Mouse (Mus musculus): ENCODE measurements around the gene Parp8.

Parp8 gene

GRCm38 (mm10) chr13:117023346-117024050 is 1.8 kb downstream of the Parp8 start:
- ATAC-seq (ENCODE audit: insufficient number of reproducible peaks, low FRiP score, low TSS enrichment): no peak

GRCm38 (mm10) chr13:117020631-117021030 is 4.7 kb downstream of the Parp8 start:
- no peak for ATAC-seq (ENCODE audit: insufficient number of reproducible peaks, low FRiP score, low TSS enrichment)

GRCm38 (mm10) chr13:117018676-117019075 is 6.7 kb downstream of the Parp8 start:
- ATAC-seq (ENCODE audit: insufficient number of reproducible peaks, low FRiP score, low TSS enrichment): no peak

- no peak for ATAC-seq (ENCODE audit: insufficient number of reproducible peaks, low FRiP score, low TSS enrichment)
These were observed 11.8 kb downstream of the Parp8 start for GRCm38 (mm10) chr13:117013516-117013915.

GRCm38 (mm10) chr13:117012031-117012430 is 13.3 kb downstream of the Parp8 start:
- ATAC-seq (ENCODE audit: insufficient number of reproducible peaks, low FRiP score, low TSS enrichment): no peak

- peak; percentile 49 for ATAC-seq (ENCODE audit: insufficient number of reproducible peaks, low FRiP score, low TSS enrichment)
These were observed 15.2 kb downstream of the Parp8 start for GRCm38 (mm10) chr13:117010143-117010542.

GRCm38 (mm10) chr13:117008021-117009015 is 17.0 kb downstream of the Parp8 start:
- ATAC-seq (ENCODE audit: insufficient number of reproducible peaks, low FRiP score, low TSS enrichment): peak; percentile 60

GRCm38 (mm10) chr13:117007566-117007965 is 17.8 kb downstream of the Parp8 start:
- ATAC-seq (ENCODE audit: insufficient number of reproducible peaks, low FRiP score, low TSS enrichment): no peak

GRCm38 (mm10) chr13:117006638-117007037 is 18.7 kb downstream of the Parp8 start:
- no peak for ATAC-seq (ENCODE audit: insufficient number of reproducible peaks, low FRiP score, low TSS enrichment)

GRCm38 (mm10) chr13:117000493-117000892 is 24.8 kb downstream of the Parp8 start:
- no peak for ATAC-seq (ENCODE audit: insufficient number of reproducible peaks, low FRiP score, low TSS enrichment)

GRCm38 (mm10) chr13:116991560-116991959 is 33.8 kb downstream of the Parp8 start:
- ATAC-seq (ENCODE audit: insufficient number of reproducible peaks, low FRiP score, low TSS enrichment): no peak

- ATAC-seq (ENCODE audit: insufficient number of reproducible peaks, low FRiP score, low TSS enrichment): no peak
These were observed 35.0 kb downstream of the Parp8 start for GRCm38 (mm10) chr13:116990327-116990726.

- no peak for ATAC-seq (ENCODE audit: insufficient number of reproducible peaks, low FRiP score, low TSS enrichment)
These were observed 36.6 kb downstream of the Parp8 start for GRCm38 (mm10) chr13:116988706-116989105.

- no peak for ATAC-seq (ENCODE audit: insufficient number of reproducible peaks, low FRiP score, low TSS enrichment)
These were observed 37.1 kb downstream of the Parp8 start for GRCm38 (mm10) chr13:116988208-116988607.

- no peak for ATAC-seq (ENCODE audit: insufficient number of reproducible peaks, low FRiP score, low TSS enrichment)
These were observed 38.1 kb downstream of the Parp8 start for GRCm38 (mm10) chr13:116987284-116987683.

GRCm38 (mm10) chr13:116986658-116987057 is 38.7 kb downstream of the Parp8 start:
- no peak for ATAC-seq (ENCODE audit: insufficient number of reproducible peaks, low FRiP score, low TSS enrichment)

- no peak for ATAC-seq (ENCODE audit: insufficient number of reproducible peaks, low FRiP score, low TSS enrichment)
These were observed 51.1 kb downstream of the Parp8 start for GRCm38 (mm10) chr13:116974081-116974860.

- ATAC-seq (ENCODE audit: insufficient number of reproducible peaks, low FRiP score, low TSS enrichment): no peak
These were observed 51.8 kb downstream of the Parp8 start for GRCm38 (mm10) chr13:116973491-116973890.

- no peak for ATAC-seq (ENCODE audit: insufficient number of reproducible peaks, low FRiP score, low TSS enrichment)
These were observed 53.2 kb downstream of the Parp8 start for GRCm38 (mm10) chr13:116972036-116972611.

Measured in cerebellum, adult (tissue).